In genomic region chr11:79611011-79611666, GRCm38 (mm10) we compare ENCODE assay signal across 8 mouse cellular contexts. TPM values are rescaled to one million over a fixed set of nuclear protein-coding genes. Genes with fewer than 3 reads are reported as not detected.
A peak's percentile ranks its signal among the peaks of the same experiment; 100 is the strongest.
DNase-seq lines count a peak whose midpoint lies in the region; ATAC-seq and TF ChIP-seq lines count a peak whose summit lies in the region.

No protein-coding gene starts in this region.

- peak overlapping the region; percentile 29; the same call in 1 of the 2 replicates for H3K9ac ChIP-seq in forebrain, embryonic 14.5 days (ENCODE audit: low read length)
- H3K9ac ChIP-seq in stomach, postnatal 0 days (ENCODE audit: low read length): peak overlapping the region; percentile 31

- ATAC-seq in forebrain, embryonic 14.5 days: no peak
- ATAC-seq in stomach, postnatal 0 days (ENCODE audit: low FRiP score, low TSS enrichment): peak; percentile 49

- no peaks in the 10 kb centered on the region for H3K36me3 ChIP-seq in forebrain, embryonic 14.5 days (ENCODE audit: control insufficient read depth, insufficient read depth, low read length)
- no peaks in the 10 kb centered on the region for H3K36me3 ChIP-seq in macrophage (ENCODE audit: inconsistent target)
- no peaks in the 10 kb centered on the region for H3K36me3 ChIP-seq in stomach, postnatal 0 days (ENCODE audit: control insufficient read depth, insufficient read depth, low read length)

- H3K4me2 ChIP-seq in forebrain, embryonic 14.5 days (ENCODE audit: low read length): no peak overlapping the region
- H3K4me2 ChIP-seq in stomach, postnatal 0 days (replicated peaks; ENCODE audit: low read depth): no peak overlapping the region; the same call in 1 of the 2 replicates

- H3K27me3 ChIP-seq in forebrain, embryonic 14.5 days (replicated peaks; ENCODE audit: control insufficient read depth, insufficient read depth, low read length): no peaks in the 10 kb centered on the region
- H3K27me3 ChIP-seq in stomach, postnatal 0 days (ENCODE audit: control insufficient read depth, insufficient read depth, low read length): no peaks in the 10 kb centered on the region

- peaks cover 19% of the 10 kb centered on the region for H3K4me1 ChIP-seq in bone marrow macrophage, adult 2 months (ENCODE audit: control insufficient read depth, insufficient read depth, low read length)
- peaks cover 19% of the 10 kb centered on the region for H3K4me1 ChIP-seq in forebrain, embryonic 14.5 days (ENCODE audit: control insufficient read depth, insufficient read depth, low read length)
- H3K4me1 ChIP-seq in stomach, postnatal 0 days (replicated peaks; ENCODE audit: control insufficient read depth, insufficient read depth): peaks cover 5% of the 10 kb centered on the region; the same call in 1 of the 2 replicates

- no peak overlapping the region for H3K4me3 ChIP-seq in layer of hippocampus, adult 2 months
- H3K4me3 ChIP-seq in bone marrow macrophage, adult 2 months (ENCODE audit: insufficient read depth, low read length): no peak overlapping the region
- H3K4me3 ChIP-seq in forebrain, embryonic 14.5 days (ENCODE audit: low read depth, low read length): no peak overlapping the region
- H3K4me3 ChIP-seq in macrophage (ENCODE audit: inconsistent target): no peak overlapping the region
- no peak overlapping the region for H3K4me3 ChIP-seq in stomach, postnatal 0 days (ENCODE audit: low read depth, low read length)

- H3K9me3 ChIP-seq in forebrain, embryonic 14.5 days (replicated peaks; ENCODE audit: control insufficient read depth, low read length): no peaks in the 10 kb centered on the region
- no peaks in the 10 kb centered on the region for H3K9me3 ChIP-seq in stomach, postnatal 0 days (ENCODE audit: control insufficient read depth, low read length)

- peak overlapping the region; percentile 81 for H3K27ac ChIP-seq in layer of hippocampus, adult 2 months
- H3K27ac ChIP-seq in bone marrow macrophage, adult 2 months (ENCODE audit: insufficient read depth, low read depth, low read length): peak overlapping the region; percentile 69
- H3K27ac ChIP-seq in forebrain, embryonic 14.5 days (ENCODE audit: low read depth, low read length): peak overlapping the region; percentile 46; the same call in 1 of the 2 replicates
- peak overlapping the region; percentile 57 for H3K27ac ChIP-seq in macrophage
- H3K27ac ChIP-seq in stomach, postnatal 0 days (replicated peaks): no peak overlapping the region

- TF ChIP-seq EP300 in stomach, postnatal 0 days (optimal IDR thresholded peaks at IDR 0.05): no peak

- TF ChIP-seq POLR2A in bone marrow macrophage, adult 2 months (IDR thresholded peaks at IDR 0.05; ENCODE audit: borderline replicate concordance, low read depth, low read length): no peak

- H3K79me2 ChIP-seq in macrophage (ENCODE audit: inconsistent target): no peaks in the 10 kb centered on the region

- 12% methylated on average over 13 of the region's 13 CpGs for WGBS in forebrain, embryonic 14.5 days
- 33% methylated on average over 13 of the region's 13 CpGs for WGBS in macrophage (ENCODE audit: missing documents)
- 17% methylated on average over 13 of the region's 13 CpGs for WGBS in stomach, postnatal 0 days

- no peak for TF ChIP-seq CTCF in layer of hippocampus, adult 2 months (conservative IDR thresholded peaks at IDR 0.05)
- TF ChIP-seq CTCF in bone marrow macrophage, adult 2 months (IDR thresholded peaks at IDR 0.05; ENCODE audit: low read depth, low read length): no peak
- TF ChIP-seq CTCF in stomach, postnatal 0 days (IDR thresholded peaks at IDR 0.05; ENCODE audit: low read depth): no peak

- peak; percentile 30 to 55 for DNase-seq in layer of hippocampus, adult 2 months (ENCODE audit: low spot score in 2 of 2)
- DNase-seq in layer of hippocampus, adult 8-10 months (ENCODE audit: low spot score in 2 of 2): no peak
- DNase-seq in forebrain, embryonic 14.5 days (ENCODE audit: low spot score): peak; percentile 49
- no peak for DNase-seq in stomach, postnatal 0 days (ENCODE audit: low spot score)
- DNase-seq in urinary bladder, adult 18-20 months (ENCODE audit: low spot score in 2 of 2): no peak
- no peak for DNase-seq in c-Kit-positive CD71-positive TER-119-positive erythroid progenitor cells, embryonic 14.5 days (ENCODE audit: low spot score)

RNA-seq across cellular contexts. Expression of gene Rab11fip4, which starts 20.1 kb away (rescaled TPM):
- total RNA-seq in layer of hippocampus, adult 2 months (2021): 100 to 1,000 TPM; 163 to 168 TPM
- total RNA-seq in layer of hippocampus, adult 8-10 months (2022): 100 to 1,000 TPM; 157 to 175 (median 167) TPM
- 0.11 and 0.32 TPM in 2 replicates for polyA plus RNA-seq in bone marrow macrophage, adult 2 months (2012; ENCODE audit: insufficient read depth, insufficient read length, missing spikeins)
- polyA plus RNA-seq in forebrain, embryonic 14.5 days (2014; fragmentation: Nextera tagmentation; extraction: Ambion mirVana): 13.2 and 16.6 TPM in 2 replicates
- under 1 TPM in 21 of 26 experiments, not detected in 5; 0.11 to 0.72 (median 0.35) TPM for total RNA-seq in macrophage (2018; cell fraction: chromatin; rRNA removed)
- under 1 TPM; 0.12 to 0.70 (median 0.26) TPM for total RNA-seq in macrophage (2018; cell fraction: cytosol; rRNA removed)
- 1 to 10 TPM in 1 of 26 experiments, under 1 TPM in 25; 0.06 to 1.6 (median 0.27) TPM for total RNA-seq in macrophage (2018; cell fraction: nucleus; rRNA removed)
- 0.08 to 0.35 TPM (median 0.17 TPM) in 3 replicates for polyA plus RNA-seq in macrophage (2018)
- 0.98 and 1.7 TPM in 2 replicates for polyA plus RNA-seq in stomach, postnatal 0 days (2015; fragmentation: Nextera tagmentation; extraction: Ambion mirVana)

Comparison
In these comparisons a context has a peak if more than half of its experiments do, and no peak if none do; other contexts are left out.
1. DNase-seq: peak in layer of hippocampus, adult 2 months (2 of 2) and forebrain, embryonic 14.5 days (single experiment); none in layer of hippocampus, adult 8-10 months (0 of 2), stomach, postnatal 0 days (single experiment), urinary bladder, adult 18-20 months (0 of 2) and c-Kit-positive CD71-positive TER-119-positive erythroid progenitor cells, embryonic 14.5 days (single experiment).